ENCODE assay signal across 26 mouse cellular contexts in genomic region chr1:87164796-87165184, GRCm38 (mm10). TPM values are rescaled to one million over a fixed set of nuclear protein-coding genes. Genes with fewer than 3 reads are reported as not detected.
DNase-seq lines count a peak whose midpoint lies in the region; ATAC-seq lines count a peak whose summit lies in the region.
"Had no signal": no experiment of that assay in that cellular context is flagged by ENCODE, and none has a peak within 500 bp of the region (broad histone marks: within the 10 kb centered on the region; RNA-seq: fewer than 3 reads in every experiment).

No protein-coding gene starts in this region.

- peaks cover 6% of the 10 kb centered on the region; the same call in 1 of the 2 replicates for H3K27me3 ChIP-seq in neural tube, embryonic 12.5 days (replicated peaks)
- H3K27me3 ChIP-seq in forebrain, embryonic 15.5 days = no peaks in the 10 kb centered on the region
- H3K27me3 ChIP-seq in hindbrain, embryonic 14.5 days (ENCODE audit: control insufficient read depth, insufficient read depth, low read length) = no peaks in the 10 kb centered on the region
- H3K27me3 ChIP-seq in limb, embryonic 10.5 days (ENCODE audit: low read depth, poor library complexity, severe bottlenecking) = peaks cover 100% of the 10 kb centered on the region

- no peak overlapping the region for H3K4me3 ChIP-seq in neural tube, embryonic 12.5 days
- no peak overlapping the region for H3K4me3 ChIP-seq in forebrain, embryonic 15.5 days
- no peak overlapping the region for H3K4me3 ChIP-seq in hindbrain, embryonic 14.5 days (replicated peaks; ENCODE audit: low read length)
- H3K4me3 ChIP-seq in limb, embryonic 10.5 days = no peak overlapping the region
- H3K4me3 ChIP-seq: heart, adult 2 months; heart, embryonic 13.5 days; limb, embryonic 15.5 days; megakaryocyte, embryonic 14.5 days had no signal

- H3K9ac ChIP-seq in neural tube, embryonic 12.5 days = no peak overlapping the region
- H3K9ac ChIP-seq in forebrain, embryonic 15.5 days (replicated peaks) = no peak overlapping the region
- no peak overlapping the region for H3K9ac ChIP-seq in hindbrain, embryonic 14.5 days
- H3K9ac ChIP-seq: heart, embryonic 13.5 days; limb, embryonic 15.5 days; liver, embryonic 14.5 days; lung, embryonic 14.5 days had no signal

- no peak overlapping the region for H3K27ac ChIP-seq in neural tube, embryonic 12.5 days
- no peak overlapping the region for H3K27ac ChIP-seq in forebrain, embryonic 15.5 days (replicated peaks)
- peak overlapping the region; percentile 56; the same call in 1 of the 2 replicates for H3K27ac ChIP-seq in hindbrain, embryonic 14.5 days
- no peak overlapping the region for H3K27ac ChIP-seq in limb, embryonic 10.5 days
- H3K27ac ChIP-seq: heart, adult 2 months; heart, embryonic 13.5 days; limb, embryonic 15.5 days; liver, embryonic 14.5 days had no signal

- H3K36me3 ChIP-seq in neural tube, embryonic 12.5 days = no peaks in the 10 kb centered on the region
- H3K36me3 ChIP-seq in forebrain, embryonic 15.5 days = no peaks in the 10 kb centered on the region
- no peaks in the 10 kb centered on the region for H3K36me3 ChIP-seq in hindbrain, embryonic 14.5 days (replicated peaks; ENCODE audit: control insufficient read depth, insufficient read depth)
- no peaks in the 10 kb centered on the region for H3K36me3 ChIP-seq in limb, embryonic 10.5 days
- H3K36me3 ChIP-seq: heart, embryonic 13.5 days; limb, embryonic 15.5 days had no signal

- H3K4me2 ChIP-seq in neural tube, embryonic 12.5 days (replicated peaks) = no peak overlapping the region
- no peak overlapping the region for H3K4me2 ChIP-seq in forebrain, embryonic 15.5 days (replicated peaks)
- H3K4me2 ChIP-seq in hindbrain, embryonic 14.5 days (replicated peaks) = no peak overlapping the region
- H3K4me2 ChIP-seq: heart, embryonic 13.5 days; limb, embryonic 15.5 days; lung, embryonic 14.5 days had no signal

- DNase-seq in neural tube, embryonic 10.5 days (ENCODE audit: extremely low spot score, low spot score) = no peak
- no peak for DNase-seq in hindbrain, embryonic 14.5 days (ENCODE audit: low spot score)
- DNase-seq in limb, embryonic 10.5 days (ENCODE audit: low spot score) = no peak
- no peak for DNase-seq in urinary bladder, postnatal 36 days (ENCODE audit: low spot score in 2 of 2)
- no peak for DNase-seq in frontal cortex, postnatal 10 days (ENCODE audit: low spot score in 2 of 2)
- DNase-seq: adrenal gland, adult 8-10 months; cerebellum, adult 18-20 months; cerebellum, postnatal 14 days; gastrocnemius, postnatal 36 days; heart, adult 2 months; heart, postnatal 14 days; kidney, postnatal 36 days; lung, embryonic 14.5 days; right cerebral cortex, postnatal 14 days; spleen, adult 18-20 months; thymus, postnatal 14 days had no signal

- 0 out of 2 replicates have a peak, but pooled peaks have one; percentile 2 for ATAC-seq in neural tube, embryonic 12.5 days (ENCODE audit: low FRiP score, low read depth)
- peak; percentile 21; the same call in 1 of the 2 replicates for ATAC-seq in forebrain, embryonic 15.5 days (replicated peaks)
- peak; percentile 5; the same call in 1 of the 2 replicates for ATAC-seq in hindbrain, embryonic 14.5 days (ENCODE audit: low FRiP score)
- ATAC-seq: activated CD4-positive, CD25-positive, alpha-beta regulatory T cell, adult 4 months; intestine, postnatal 0 days had no signal

- H3K4me1 ChIP-seq in neural tube, embryonic 12.5 days = peaks cover 19% of the 10 kb centered on the region
- peaks cover 25% of the 10 kb centered on the region for H3K4me1 ChIP-seq in forebrain, embryonic 15.5 days
- H3K4me1 ChIP-seq in hindbrain, embryonic 14.5 days (replicated peaks; ENCODE audit: control insufficient read depth, insufficient read depth, low read length) = peaks cover 25% of the 10 kb centered on the region
- peaks cover 22% of the 10 kb centered on the region for H3K4me1 ChIP-seq in limb, embryonic 10.5 days
- H3K4me1 ChIP-seq: heart, embryonic 13.5 days; megakaryocyte, embryonic 14.5 days had no signal

- H3K9me3 ChIP-seq in neural tube, embryonic 12.5 days = no peaks in the 10 kb centered on the region
- no peaks in the 10 kb centered on the region for H3K9me3 ChIP-seq in forebrain, embryonic 15.5 days
- H3K9me3 ChIP-seq in hindbrain, embryonic 14.5 days (ENCODE audit: control insufficient read depth, low read length) = no peaks in the 10 kb centered on the region
- H3K9me3 ChIP-seq in limb, embryonic 10.5 days (replicated peaks) = no peaks in the 10 kb centered on the region
- H3K9me3 ChIP-seq: heart, embryonic 13.5 days; limb, embryonic 15.5 days; megakaryocyte, embryonic 14.5 days had no signal

- WGBS in neural tube, embryonic 12.5 days = 32% methylated on average over 9 of the region's 9 CpGs
- 31% methylated on average over 9 of the region's 9 CpGs for WGBS in forebrain, embryonic 15.5 days
- WGBS in hindbrain, embryonic 14.5 days = 42% methylated on average over 9 of the region's 9 CpGs
- WGBS in limb, embryonic 10.5 days = 41% methylated on average over 9 of the region's 9 CpGs

RNA-seq across cellular contexts. Expression of gene Ecel1, which starts 8.5 kb away (rescaled TPM):
- polyA plus RNA-seq in neural tube, embryonic 12.5 days (2016; fragmentation: Nextera tagmentation; extraction: Ambion mirVana) = 65.3 and 70.1 TPM in 2 replicates
- 19.4 and 21.1 TPM in 2 replicates for polyA plus RNA-seq in forebrain, embryonic 15.5 days (2015; fragmentation: Nextera tagmentation; extraction: Ambion mirVana)
- 41.7 and 44.0 TPM in 2 replicates for polyA plus RNA-seq in hindbrain, embryonic 14.5 days (2014; fragmentation: Nextera tagmentation; extraction: Ambion mirVana)
- polyA plus RNA-seq in limb, embryonic 10.5 days (2016; fragmentation: Nextera tagmentation; extraction: Ambion mirVana) = 0.11 TPM in 2 replicates

RNA-seq across cellular contexts. Expression of gene Prss56, which starts 18.3 kb away (rescaled TPM):
- 2.7 and 4.6 TPM in 2 replicates for polyA plus RNA-seq in neural tube, embryonic 12.5 days (2016; fragmentation: Nextera tagmentation; extraction: Ambion mirVana)
- polyA plus RNA-seq in forebrain, embryonic 15.5 days (2015; fragmentation: Nextera tagmentation; extraction: Ambion mirVana) = 0.92 and 1.2 TPM in 2 replicates
- polyA plus RNA-seq in hindbrain, embryonic 14.5 days (2014; fragmentation: Nextera tagmentation; extraction: Ambion mirVana) = 4.0 and 5.1 TPM in 2 replicates
- polyA plus RNA-seq in limb, embryonic 10.5 days (2016; fragmentation: Nextera tagmentation; extraction: Ambion mirVana) = 0.06 TPM in 1 of 2 replicates, not detected in the other
- polyA plus RNA-seq: activated CD4-positive, CD25-positive, alpha-beta regulatory T cell, adult 4 months; heart, adult 2 months; intestine, postnatal 0 days; kidney, embryonic 14.5 days; liver, embryonic 14.5 days; lung, embryonic 14.5 days had no signal

RNA-seq across cellular contexts. Expression of gene Chrnd, which starts 25.6 kb away (rescaled TPM):
- 0.53 and 0.60 TPM in 2 replicates for polyA plus RNA-seq in neural tube, embryonic 12.5 days (2016; fragmentation: Nextera tagmentation; extraction: Ambion mirVana)
- not detected in 2 replicates for polyA plus RNA-seq in forebrain, embryonic 15.5 days (2015; fragmentation: Nextera tagmentation; extraction: Ambion mirVana)
- not detected in 2 replicates for polyA plus RNA-seq in hindbrain, embryonic 14.5 days (2014; fragmentation: Nextera tagmentation; extraction: Ambion mirVana)
- polyA plus RNA-seq in limb, embryonic 10.5 days (2016; fragmentation: Nextera tagmentation; extraction: Ambion mirVana) = 0.14 and 0.55 TPM in 2 replicates
- polyA plus RNA-seq: activated CD4-positive, CD25-positive, alpha-beta regulatory T cell, adult 4 months; heart, adult 2 months; heart, embryonic 13.5 days; intestine, postnatal 0 days; liver, embryonic 14.5 days; lung, embryonic 14.5 days had no signal

RNA-seq across cellular contexts. Expression of gene Chrng, which starts 39.7 kb away (rescaled TPM):
- 2.0 and 3.2 TPM in 2 replicates for polyA plus RNA-seq in neural tube, embryonic 12.5 days (2016; fragmentation: Nextera tagmentation; extraction: Ambion mirVana)
- polyA plus RNA-seq in forebrain, embryonic 15.5 days (2015; fragmentation: Nextera tagmentation; extraction: Ambion mirVana) = not detected in 2 replicates
- not detected in 2 replicates for polyA plus RNA-seq in hindbrain, embryonic 14.5 days (2014; fragmentation: Nextera tagmentation; extraction: Ambion mirVana)
- 0.26 and 0.81 TPM in 2 replicates for polyA plus RNA-seq in limb, embryonic 10.5 days (2016; fragmentation: Nextera tagmentation; extraction: Ambion mirVana)
- polyA plus RNA-seq: activated CD4-positive, CD25-positive, alpha-beta regulatory T cell, adult 4 months; heart, adult 2 months; intestine, postnatal 0 days; liver, embryonic 14.5 days; lung, embryonic 14.5 days had no signal

RNA-seq across cellular contexts. Expression of gene Akp3, which starts 40.0 kb away (rescaled TPM):
- polyA plus RNA-seq in neural tube, embryonic 12.5 days (2016; fragmentation: Nextera tagmentation; extraction: Ambion mirVana) = not detected in 2 replicates
- polyA plus RNA-seq in forebrain, embryonic 15.5 days (2015; fragmentation: Nextera tagmentation; extraction: Ambion mirVana) = not detected in 2 replicates
- not detected in 2 replicates for polyA plus RNA-seq in hindbrain, embryonic 14.5 days (2014; fragmentation: Nextera tagmentation; extraction: Ambion mirVana)
- not detected in 2 replicates for polyA plus RNA-seq in limb, embryonic 10.5 days (2016; fragmentation: Nextera tagmentation; extraction: Ambion mirVana)
- polyA plus RNA-seq: activated CD4-positive, CD25-positive, alpha-beta regulatory T cell, adult 4 months; embryonic facial prominence, embryonic 11.5 days; heart, embryonic 13.5 days; kidney, embryonic 14.5 days; limb, embryonic 15.5 days; liver, embryonic 14.5 days; lung, embryonic 14.5 days had no signal

Comparison
In these comparisons a context has a peak if more than half of its experiments do, and no peak if none do; other contexts are left out.
1. RNA of gene Ecel1, which starts 8.5 kb away (polyA plus RNA-seq): 65.3 to 70.1 TPM in neural tube, embryonic 12.5 days, 41.7 to 44.0 TPM in hindbrain, embryonic 14.5 days and 19.4 to 21.1 TPM in forebrain, embryonic 15.5 days; 0.11 TPM in limb, embryonic 10.5 days; every median in the first group is over 10 times any median in the second.
2. Peak in every context shown above with its lines, with median percentiles within 50 percentile points of each other: ATAC-seq.